Mouse (Mus musculus) heart, embryonic 16.5 days (tissue): ENCODE measurements at regions not wholly inside any gene's neighbourhood (a gene's known extent, or its start where the extent isn't known, plus 50 kb on each side); places are given as distances from the start of the nearest gene placed in this dataset.

Experiments used
- ATAC-seq: fragments of 200-750 bp; cut with Nextera tagmentation; replicated peaks from 2 replicates; pipeline ENCODE4 v1.8.0; 2017; ENCODE audit warnings: moderate number of reproducible peaks; ENCODE audit not compliant: insufficient read depth, low FRiP score; ENCODE audit errors: extremely low read depth
- H3K27ac ChIP-seq: fragments of 300-500 bp; sonication (generic); 2 replicates; pipeline ENCODE4 v1.5.1; 2014; ENCODE audit warnings: mild to moderate bottlenecking, low read length, control low read depth, moderate library complexity
- H3K27me3 ChIP-seq: fragments of 300-500 bp; sonication (generic); 2 replicates; pipeline ENCODE4 v1.6.1; 2014; ENCODE audit warnings: low read length, mixed read lengths; ENCODE audit not compliant: control insufficient read depth, insufficient read depth
- H3K36me3 ChIP-seq: fragments of 300-500 bp; sonication (generic); 2 replicates; pipeline ENCODE4 v1.6.1; 2014; ENCODE audit not compliant: control insufficient read depth, insufficient read depth
- H3K4me1 ChIP-seq: fragments of 300-500 bp; sonication (generic); 2 replicates; pipeline ENCODE4 v1.6.1; 2014; ENCODE audit warnings: low read length, mixed read lengths; ENCODE audit not compliant: control insufficient read depth, insufficient read depth
- H3K4me2 ChIP-seq: fragments of 300-500 bp; sonication (generic); 2 replicates; pipeline ENCODE4 v1.6.1; 2014; ENCODE audit warnings: low read depth, mild to moderate bottlenecking, control low read depth, low read length
- H3K4me3 ChIP-seq: fragments of 300-500 bp; sonication (generic); 2 replicates; pipeline ENCODE4 v1.5.1; 2014; ENCODE audit warnings: mild to moderate bottlenecking, control low read depth, low read length
- H3K9ac ChIP-seq: fragments of 300-500 bp; sonication (generic); 2 replicates; pipeline ENCODE4 v1.6.1; 2014; ENCODE audit warnings: low read length, control low read depth
- H3K9me3 ChIP-seq: fragments of 300-500 bp; sonication (generic); replicated peaks from 2 replicates; pipeline ENCODE4 v1.6.1; 2016; ENCODE audit warnings: low read length; ENCODE audit not compliant: control insufficient read depth
- WGBS: fragments of 180-500 bp; shearing (Covaris S2); extraction: QIAGEN DNeasy Blood & Tissue Kit; methylation state at CpG from one replicate; pipeline ENCODE4 v1.1.7; 2014; 5-methylcytosine and 5-hydroxymethylcytosine counted together

GRCm38 (mm10) chr10:122614720-122615119 is 63.8 kb upstream of the Ppm1h start:
- peak; percentile 58 for ATAC-seq
- Histone ChIP-seq H3K27me3 (no peaks in the 10 kb centered on the region), H3K4me3 (no peak overlapping the region), H3K36me3 (no peaks in the 10 kb centered on the region), H3K9ac (no peak overlapping the region), H3K27ac (no peak overlapping the region), H3K9me3 (no peaks in the 10 kb centered on the region), H3K4me1 (peaks cover 6% of the 10 kb centered on the region; the same call in 1 of the 2 replicates), H3K4me2 (no peak overlapping the region)
- WGBS = 32% methylated on average over 3 of the region's 3 CpGs

GRCm38 (mm10) chr10:122615658-122616057 is 62.9 kb upstream of the Ppm1h start:
- Histone ChIP-seq H3K9me3 (no peaks in the 10 kb centered on the region), H3K27me3 (no peaks in the 10 kb centered on the region), H3K4me3 (no peak overlapping the region), H3K9ac (no peak overlapping the region), H3K4me2 (no peak overlapping the region), H3K4me1 (peaks cover 6% of the 10 kb centered on the region; the same call in 1 of the 2 replicates), H3K36me3 (no peaks in the 10 kb centered on the region), H3K27ac (no peak overlapping the region)
- WGBS = 90% methylated on average over 12 of the region's 12 CpGs
- no peak for ATAC-seq

- no peaks in the 10 kb centered on the region for H3K36me3 ChIP-seq
- H3K4me2 ChIP-seq = no peak overlapping the region
- H3K4me1 ChIP-seq = peaks cover 6% of the 10 kb centered on the region; the same call in 1 of the 2 replicates
- no peak overlapping the region for H3K9ac ChIP-seq
- no peaks in the 10 kb centered on the region for H3K9me3 ChIP-seq
- WGBS = 73% methylated on average over 6 of the region's 6 CpGs
- no peak overlapping the region for H3K27ac ChIP-seq
- H3K4me3 ChIP-seq = no peak overlapping the region
- H3K27me3 ChIP-seq = no peaks in the 10 kb centered on the region
- no peak for ATAC-seq
Observed at GRCm38 (mm10) chr10:122616385-122616784, 62.2 kb upstream of the Ppm1h start.

- Histone ChIP-seq H3K27ac (no peak overlapping the region), H3K4me2 (no peak overlapping the region), H3K4me1 (peaks cover 6% of the 10 kb centered on the region; the same call in 1 of the 2 replicates), H3K36me3 (no peaks in the 10 kb centered on the region), H3K9ac (no peak overlapping the region), H3K4me3 (no peak overlapping the region), H3K9me3 (0 out of 2 replicates have a peak, but pooled peaks cover 2% of the 10 kb centered on the region), H3K27me3 (no peaks in the 10 kb centered on the region)
- WGBS = 83% methylated on average over 3 of the region's 3 CpGs
- ATAC-seq = no peak
Observed at GRCm38 (mm10) chr10:122618854-122619253, 59.7 kb upstream of the Ppm1h start.

DNA sequence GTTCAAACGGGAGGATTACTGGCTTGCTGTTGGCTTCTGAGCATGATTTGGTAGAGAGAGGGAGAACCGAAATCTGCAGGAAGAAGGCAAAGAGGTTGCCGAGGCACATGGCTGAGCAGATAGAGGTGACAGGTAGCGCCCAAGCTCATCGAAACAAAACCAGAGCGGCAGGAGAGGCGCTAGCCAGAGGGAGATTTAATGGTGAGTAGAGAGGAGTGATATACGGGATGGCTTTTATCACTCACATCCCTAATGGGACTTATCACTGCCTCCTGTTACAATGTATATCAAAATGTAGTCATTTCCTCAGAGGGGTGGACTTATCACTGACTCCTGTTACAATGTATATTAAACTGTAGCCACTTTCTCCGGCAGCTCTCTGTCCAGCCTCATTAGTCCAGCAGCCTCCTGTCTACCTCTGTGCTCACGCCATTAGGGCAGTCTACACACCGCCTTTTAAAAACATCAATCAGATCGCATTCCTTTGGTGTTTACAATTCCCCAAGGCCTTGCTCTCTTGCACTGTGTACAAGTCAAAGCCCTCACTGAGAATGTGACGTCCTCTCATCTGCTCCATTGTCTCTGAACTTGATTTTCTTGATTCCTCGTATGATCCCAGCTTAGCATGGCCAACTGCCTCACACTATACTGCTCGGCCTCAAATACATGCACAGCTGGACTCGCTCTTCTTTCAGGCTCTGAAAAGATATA is 59.0 kb upstream of the Ppm1h start:
- H3K4me3 ChIP-seq = no peak overlapping the region
- H3K4me2 ChIP-seq = no peak overlapping the region
- H3K36me3 ChIP-seq = no peaks in the 10 kb centered on the region
- 66% methylated on average over 16 of the region's 16 CpGs for WGBS
- ATAC-seq = no peak
- H3K9ac ChIP-seq = no peak overlapping the region
- H3K27ac ChIP-seq = no peak overlapping the region
- H3K9me3 ChIP-seq = 0 out of 2 replicates have a peak, but pooled peaks cover 2% of the 10 kb centered on the region
- peaks cover 4% of the 10 kb centered on the region; the same call in 1 of the 2 replicates for H3K4me1 ChIP-seq
- no peaks in the 10 kb centered on the region for H3K27me3 ChIP-seq
